Mouse (Mus musculus): Measurements from ENCODE around the gene Slc6a16.

The Slc6a16 gene

GRCm38 (mm10) chr7:45216442-45217183, 24.3 kb upstream of the Slc6a16 start:
- DNase-seq (ENCODE audit: low spot score), result peak; percentile 59

DNA sequence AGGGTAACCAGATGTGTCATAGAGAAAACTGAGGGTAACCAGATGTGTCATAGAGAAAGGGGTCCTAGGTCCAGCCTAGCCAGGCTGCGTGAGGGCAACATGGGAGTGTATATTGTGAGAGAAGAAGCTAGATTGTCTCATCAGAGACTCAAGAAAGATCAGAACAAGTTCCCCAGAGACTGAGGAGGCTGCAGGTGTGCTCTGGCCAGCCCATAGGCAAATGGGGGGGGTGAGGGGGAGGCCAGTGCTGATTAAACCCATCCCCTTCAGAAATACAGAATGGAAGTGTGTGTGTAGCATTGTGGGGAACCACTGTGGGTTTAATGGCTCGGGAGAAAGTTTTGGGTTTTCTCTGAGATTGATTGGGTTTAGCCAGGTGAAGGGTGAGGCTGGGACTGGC, 19.2 kb upstream of the Slc6a16 start:
- DNase-seq (ENCODE audit: low spot score), result no peak

DNA sequence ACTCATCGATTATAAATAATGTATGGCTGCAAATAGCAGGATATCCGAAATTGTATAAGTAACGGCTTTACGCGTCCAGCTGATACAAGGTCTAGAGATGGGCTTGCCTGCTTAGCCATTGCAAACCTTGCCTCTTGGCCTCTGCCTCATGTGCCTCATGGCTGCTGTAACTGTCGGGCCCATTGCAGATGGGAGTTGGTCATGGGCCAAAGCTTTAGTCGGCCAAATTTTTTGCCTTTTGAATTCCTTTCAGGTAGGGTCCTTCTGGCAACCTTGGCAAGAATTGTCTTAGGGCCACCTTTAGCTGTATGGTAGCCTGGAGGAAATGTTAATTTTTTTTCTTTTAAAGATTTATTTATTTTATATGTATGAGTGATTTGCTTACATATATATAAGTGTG, 16.1 kb upstream of the Slc6a16 start:
- no peak for DNase-seq (ENCODE audit: low spot score)

GRCm38 (mm10) chr7:45226421-45226820, 14.5 kb upstream of the Slc6a16 start:
- no peak for DNase-seq (ENCODE audit: low spot score)

DNA sequence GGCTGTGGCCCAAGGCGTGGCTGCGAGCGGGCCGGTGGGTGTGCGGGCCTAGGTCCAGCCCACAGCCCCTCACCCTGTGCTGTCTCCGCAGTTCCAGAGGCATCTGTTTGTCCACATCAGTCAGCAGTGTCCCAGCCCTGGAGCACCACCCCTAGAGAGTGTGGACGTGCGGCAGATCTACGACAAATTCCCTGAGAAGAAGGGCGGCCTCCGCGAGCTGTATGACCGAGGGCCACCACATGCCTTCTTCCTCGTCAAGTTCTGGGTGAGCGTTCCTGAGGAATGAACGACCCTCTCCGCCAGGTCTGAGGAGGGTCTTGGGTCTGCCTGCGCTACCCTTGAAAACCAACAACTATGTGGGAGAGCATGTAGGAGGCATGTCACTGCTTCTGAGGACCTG, 12.3 kb upstream of the Slc6a16 start:
- DNase-seq (ENCODE audit: low spot score), result no peak

DNA sequence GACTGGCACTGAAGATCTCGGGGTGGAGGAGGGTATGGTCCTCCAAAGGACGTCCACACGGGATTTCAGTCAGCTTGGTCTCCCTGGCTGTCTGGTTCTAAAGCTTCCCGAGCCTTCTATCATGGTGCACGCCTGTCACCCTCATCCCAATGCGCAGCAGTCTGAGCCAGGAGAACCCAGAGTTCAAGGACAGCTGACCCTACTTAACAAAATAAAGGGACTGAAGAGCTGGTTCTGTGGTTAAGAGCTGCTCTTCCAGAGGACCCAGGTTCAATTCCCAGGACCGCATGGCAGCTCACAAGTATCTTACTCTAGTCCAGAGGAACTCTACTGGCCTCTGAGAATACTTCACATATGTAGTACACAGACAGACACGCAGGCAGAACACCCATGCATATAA, 11.8 kb upstream of the Slc6a16 start:
- DNase-seq (ENCODE audit: low spot score), result no peak

DNA sequence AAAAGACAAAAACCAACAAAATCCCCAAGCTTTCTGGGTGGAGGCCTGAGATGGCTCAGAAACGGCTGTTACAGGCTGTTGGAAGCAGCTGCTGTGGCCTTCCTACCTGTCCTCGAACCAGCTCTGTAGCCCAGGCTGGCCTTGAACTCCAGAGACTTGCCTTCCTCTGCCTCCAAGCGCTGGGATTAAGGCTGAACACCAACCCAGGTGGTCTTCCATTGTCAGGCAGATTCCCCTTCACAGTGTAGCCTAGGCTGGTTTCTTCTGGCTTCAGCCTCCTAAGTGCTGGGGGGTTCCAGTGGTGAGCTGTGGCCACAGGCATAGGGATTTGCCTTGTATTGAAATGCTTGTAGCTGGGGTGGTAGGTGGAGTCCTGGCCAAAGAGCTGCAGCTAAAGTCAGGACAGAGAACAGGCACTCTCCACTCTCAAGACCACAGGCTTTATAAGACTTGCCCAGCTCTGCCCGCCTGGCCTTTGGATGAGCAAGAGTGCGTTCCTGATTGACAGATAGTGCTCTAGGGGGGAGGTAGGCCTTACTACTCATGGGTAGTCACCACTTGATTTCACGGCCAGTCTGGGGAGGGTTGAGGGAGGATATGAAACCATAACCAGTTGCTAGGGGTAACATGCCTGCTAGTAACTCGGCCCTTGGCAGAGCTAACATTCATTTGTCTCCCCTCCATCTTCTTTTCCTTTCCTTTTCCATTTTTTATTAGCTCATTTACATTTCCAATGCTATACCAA, 11.3 kb upstream of the Slc6a16 start:
- DNase-seq (ENCODE audit: low spot score), result no peak

- DNase-seq (ENCODE audit: low spot score), result no peak
Measured at GRCm38 (mm10) chr7:45231192-45231591, 9.7 kb upstream of the Slc6a16 start.

DNA sequence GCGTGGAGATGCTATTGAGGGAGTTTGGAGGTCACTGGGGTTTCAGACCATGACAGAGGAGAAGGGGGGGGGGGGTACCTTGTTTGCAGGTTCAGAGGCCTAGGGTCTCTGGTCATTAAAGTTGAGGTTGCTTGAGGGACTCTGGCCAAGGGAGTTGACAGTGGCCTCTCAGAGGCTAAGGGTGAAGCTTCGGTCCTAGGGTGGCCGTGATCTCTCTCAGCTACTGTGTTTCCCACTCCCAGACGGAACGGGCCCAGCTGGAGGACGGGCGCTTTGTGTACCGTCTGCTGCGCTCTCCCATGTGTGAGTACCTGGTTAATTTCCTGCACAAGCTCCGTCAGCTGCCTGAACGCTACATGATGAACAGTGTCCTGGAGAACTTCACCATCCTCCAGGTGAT, 8.9 kb upstream of the Slc6a16 start:
- DNase-seq (ENCODE audit: low spot score), result no peak

DNA sequence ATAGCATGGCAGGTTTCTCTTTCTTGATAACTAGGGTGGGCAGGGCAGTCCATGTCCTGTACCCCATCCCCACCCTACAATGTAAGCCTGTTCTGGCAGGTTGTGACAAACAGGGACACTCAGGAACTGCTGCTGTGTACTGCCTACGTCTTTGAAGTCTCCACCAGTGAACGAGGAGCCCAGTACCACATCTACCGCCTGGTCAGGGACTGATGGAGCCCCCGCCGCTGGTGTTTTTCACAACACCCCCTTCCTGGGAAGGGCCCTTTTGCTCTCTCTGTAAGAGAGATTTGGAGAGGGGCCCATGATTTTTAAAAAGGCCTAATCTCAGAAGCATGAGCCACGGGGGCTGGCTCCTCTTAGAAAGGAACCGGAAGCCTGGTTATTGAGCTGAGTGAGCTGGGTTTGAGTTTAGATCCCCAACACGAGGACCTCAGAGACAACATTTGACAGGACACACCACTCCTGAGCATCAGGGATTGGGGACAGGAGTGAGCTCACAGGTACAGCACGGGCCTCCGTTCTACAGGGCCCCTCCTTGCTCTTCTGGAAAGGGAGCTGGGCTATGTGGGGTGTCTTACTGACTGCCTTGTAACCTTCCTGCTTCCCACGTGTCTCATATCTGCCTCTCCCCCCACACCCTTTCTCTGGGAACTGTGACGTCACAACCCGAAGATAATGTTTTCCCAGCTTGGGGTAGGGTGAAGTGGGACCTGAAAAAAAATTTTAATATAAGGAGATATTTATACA, 8.0 kb upstream of the Slc6a16 start:
- no peak for DNase-seq (ENCODE audit: low spot score)

- DNase-seq (ENCODE audit: low spot score), result no peak
Measured at GRCm38 (mm10) chr7:45233580-45234332, 7.1 kb upstream of the Slc6a16 start.

GRCm38 (mm10) chr7:45234333-45234841, 6.5 kb upstream of the Slc6a16 start:
- no peak for DNase-seq (ENCODE audit: low spot score)

- peak; percentile 58 for DNase-seq (ENCODE audit: low spot score)
Measured at GRCm38 (mm10) chr7:45234922-45235571, 5.8 kb upstream of the Slc6a16 start.

GRCm38 (mm10) chr7:45235656-45236180, 5.2 kb upstream of the Slc6a16 start:
- no peak for DNase-seq (ENCODE audit: low spot score)

GRCm38 (mm10) chr7:45237747-45238699, 2.9 kb upstream of the Slc6a16 start:
- no peak for DNase-seq (ENCODE audit: low spot score)

DNA sequence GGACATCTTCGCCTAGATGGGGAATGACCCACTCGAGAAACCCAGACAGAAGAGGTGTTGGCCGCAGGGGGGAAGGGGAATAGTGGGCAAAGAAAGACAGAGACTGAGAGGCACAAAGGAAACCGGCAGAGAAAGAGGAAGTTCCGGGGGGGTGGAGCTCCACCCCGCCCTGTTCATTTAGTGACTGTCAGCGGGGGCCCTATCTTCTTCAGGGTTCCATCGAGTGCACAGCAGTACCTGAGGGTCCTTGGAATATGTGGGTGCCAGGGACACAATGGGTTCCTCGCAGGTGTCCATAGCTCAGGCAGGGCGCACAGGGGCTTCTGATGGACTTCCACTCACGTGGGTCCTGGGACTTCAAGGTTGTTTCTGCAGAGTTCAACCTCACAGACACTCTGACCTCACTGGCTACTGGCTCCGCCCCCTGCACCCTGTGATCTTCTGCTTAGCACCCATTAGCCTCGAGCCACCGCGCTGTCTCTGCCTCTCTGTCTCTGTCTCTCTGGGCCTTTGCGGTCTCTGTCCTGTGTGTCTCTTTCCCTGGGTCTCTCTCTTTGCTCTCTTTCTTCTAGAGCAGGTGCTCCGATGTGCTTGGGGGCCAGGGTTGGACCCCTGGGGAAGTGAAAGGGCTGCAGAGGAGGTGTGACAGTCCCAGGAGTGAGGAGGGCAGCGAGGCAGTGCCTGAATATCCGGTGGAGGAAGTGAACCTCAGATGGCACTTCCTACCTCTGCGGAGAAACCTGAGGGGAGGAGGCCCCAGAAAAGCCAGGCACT, 2.0 kb upstream of the Slc6a16 start, which contains the start of gene Cd37:
Gene Cd37, minus strand, starts transcription at position 393 of the 774 bp plus-strand sequence.
- DNase-seq (ENCODE audit: low spot score), result peak; percentile 53

- no peak for DNase-seq (ENCODE audit: low spot score)
Measured at GRCm38 (mm10) chr7:45240109-45240508, 776 bp upstream of the Slc6a16 start.

DNA sequence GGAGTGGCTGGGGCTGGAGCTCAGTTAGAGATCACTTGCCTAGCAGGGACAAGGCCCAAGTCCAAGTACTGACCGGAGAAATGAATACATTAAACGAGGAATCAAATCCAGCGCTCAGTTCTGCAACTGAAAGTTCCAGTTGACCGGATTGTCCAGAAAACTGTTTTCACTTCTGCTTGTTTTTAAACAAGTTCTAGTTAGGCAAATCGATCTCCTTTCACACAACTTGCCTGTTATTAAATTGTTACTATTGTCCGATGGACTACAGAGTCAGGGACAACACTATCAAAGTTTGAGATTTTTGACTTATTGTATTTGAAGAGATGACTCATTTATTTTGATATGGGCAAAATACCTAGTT, 484 bp downstream of the Slc6a16 start:
- no peak for DNase-seq (ENCODE audit: low spot score)

GRCm38 (mm10) chr7:45247666-45248065, 6.8 kb downstream of the Slc6a16 start:
- DNase-seq (ENCODE audit: low spot score), result no peak

Data from lung, postnatal 25 days (tissue).